Mouse (Mus musculus) kidney, adult 2 months (tissue): ENCODE results near the gene Kif26b. TPM values are rescaled to one million over a fixed set of nuclear protein-coding genes. Genes with fewer than 3 reads are reported as not detected.

ENCODE experiments used
- DNase-seq: peaks from one replicate; pipeline ENCODE4 v3.0.0; 2021
- H3K27ac ChIP-seq: fragments of 200-500 bp; 2 replicates; pipeline ENCODE4 v1.5.1; 2012; ENCODE audit warnings: low read depth, low read length, control low read depth, inconsistent platforms; ENCODE audit not compliant: insufficient read depth
- H3K27me3 ChIP-seq: fragments of 200-500 bp; replicated peaks from 2 replicates; pipeline ENCODE4 v1.6.1; 2012; ENCODE audit warnings: mild to moderate bottlenecking, moderate library complexity, low read length, inconsistent platforms; ENCODE audit not compliant: control insufficient read depth, insufficient read depth
- H3K36me3 ChIP-seq: fragments of 200-500 bp; 2 replicates; pipeline ENCODE4 v1.6.1; 2012; ENCODE audit warnings: mild to moderate bottlenecking, moderate library complexity, low read length, inconsistent platforms; ENCODE audit not compliant: control insufficient read depth, insufficient read depth
- H3K4me1 ChIP-seq: fragments of 200-500 bp; 2 replicates; pipeline ENCODE4 v1.6.1; 2011; ENCODE audit warnings: low read length; ENCODE audit not compliant: control insufficient read depth, insufficient read depth
- H3K4me3 ChIP-seq: fragments of 200-500 bp; 2 replicates; pipeline ENCODE4 v1.5.1; 2011; ENCODE audit warnings: mild to moderate bottlenecking, low read depth, low read length, control low read depth; ENCODE audit not compliant: insufficient read depth
- CTCF ChIP-seq: fragments of 200-500 bp; conservative IDR thresholded peaks from 2 replicates; pipeline ENCODE4 v1.5.1; 2011; ENCODE audit warnings: low read depth, mild to moderate bottlenecking, control low read depth, low read length, moderate library complexity, mixed read lengths; ENCODE audit not compliant: insufficient read depth, insufficient read length
- POLR2A ChIP-seq: fragments of 200-500 bp; IDR thresholded peaks from one replicate; pipeline ENCODE4 v1.6.1; 2011; ENCODE audit warnings: low read depth, low read length, control low read depth
- WGBS: fragments of 180-500 bp; shearing (Covaris S2); methylation state at CpG from one replicate; pipeline ENCODE4 v1.1.7; 2018; 5-methylcytosine and 5-hydroxymethylcytosine counted together
- polyA plus RNA-seq: library from polyadenylated mRNA; depleted of rRNA; stranded (reverse); fragments of >200 nt; gene quantifications from 2 replicates; pipeline ENCODE4 v1.2.3, GENCODE M21; 2012

Gene Kif26b
- polyA plus RNA-seq, 1 experiment, result 0.97 TPM

DNA sequence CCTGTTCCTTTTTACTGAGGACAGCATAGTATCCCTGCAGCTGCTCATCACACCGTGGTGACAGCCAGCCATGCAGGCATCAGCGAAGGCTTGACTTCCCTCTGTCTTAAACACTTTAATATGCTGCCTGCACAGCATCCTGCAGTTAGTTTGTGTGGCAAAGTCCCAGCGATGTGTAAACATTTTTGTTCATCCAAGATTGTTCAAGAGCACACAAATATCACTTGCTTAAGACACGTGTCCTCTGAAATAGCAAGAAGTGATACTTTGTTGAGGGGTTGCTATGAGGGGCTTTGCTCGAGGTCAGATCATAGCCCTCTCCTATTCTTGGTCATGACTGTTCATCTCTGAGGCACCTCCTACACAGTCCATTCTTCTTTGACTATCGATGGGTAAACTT is 303.6 kb downstream of the Kif26b start:
- Histone ChIP-seq H3K4me3 (no peak overlapping the region), H3K4me1 (no peaks in the 10 kb centered on the region), H3K36me3 (no peaks in the 10 kb centered on the region), H3K27ac (no peak overlapping the region), H3K27me3 (no peaks in the 10 kb centered on the region)
- no peak for DNase-seq
- 70% methylated on average over 6 of the region's 6 CpGs for WGBS
- TF ChIP-seq POLR2A (no peak), CTCF (no peak)

DNA sequence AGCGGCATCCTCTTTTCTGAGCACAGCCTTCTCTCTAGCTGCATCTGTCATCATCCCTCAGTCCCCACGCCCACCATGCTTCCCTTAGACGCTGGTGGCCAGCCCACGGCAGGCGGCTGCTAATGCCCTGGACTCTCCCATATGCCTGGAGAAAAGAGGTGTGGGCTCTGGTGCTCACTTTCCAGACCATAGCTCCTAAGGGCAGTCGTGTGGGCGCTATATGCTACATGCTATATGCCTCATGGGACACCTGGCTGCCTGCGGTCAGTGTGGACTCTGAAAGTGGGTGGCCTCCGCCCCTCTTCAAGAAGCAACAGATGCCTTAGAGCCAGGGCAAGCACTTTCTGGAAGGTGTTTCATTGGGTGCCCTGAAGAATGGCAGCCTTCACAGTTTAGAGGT is 306.9 kb downstream of the Kif26b start:
- H3K4me3 ChIP-seq, result no peak overlapping the region
- WGBS, result 87% methylated on average over 9 of the region's 9 CpGs

DNA sequence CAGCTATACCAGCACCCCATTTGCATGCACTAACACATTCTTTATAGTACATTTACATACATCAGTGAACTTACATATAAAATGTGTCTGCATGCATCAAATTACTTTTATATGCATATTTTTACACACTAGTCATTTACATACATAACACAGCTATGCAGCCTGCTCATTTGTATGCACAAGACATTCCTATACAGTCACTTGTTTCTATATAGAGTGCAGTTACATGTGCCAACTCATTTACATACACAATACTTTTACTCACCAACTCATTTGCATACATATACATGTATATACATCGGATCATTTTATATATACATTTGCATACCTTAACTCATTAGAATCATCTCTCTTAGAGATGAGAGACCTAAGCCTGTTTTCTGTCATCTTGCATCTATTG is 308.1 kb downstream of the Kif26b start:
- H3K27ac ChIP-seq, result no peak overlapping the region
- TF ChIP-seq POLR2A, result no peak
- no peaks in the 10 kb centered on the region for H3K4me1 ChIP-seq
- 84% methylated on average over 1 of the region's 1 CpGs for WGBS
- no peak overlapping the region for H3K4me3 ChIP-seq
- H3K36me3 ChIP-seq, result no peaks in the 10 kb centered on the region
- DNase-seq, result no peak
- no peaks in the 10 kb centered on the region for H3K27me3 ChIP-seq

More for the DNA sequence above, 306.9 kb downstream of the Kif26b start:
- no peaks in the 10 kb centered on the region for H3K27me3 ChIP-seq
- no peak for DNase-seq
- H3K27ac ChIP-seq, result no peak overlapping the region
- no peaks in the 10 kb centered on the region for H3K4me1 ChIP-seq
- H3K36me3 ChIP-seq, result no peaks in the 10 kb centered on the region
- no peak for TF ChIP-seq POLR2A
- no peak for TF ChIP-seq CTCF

DNA sequence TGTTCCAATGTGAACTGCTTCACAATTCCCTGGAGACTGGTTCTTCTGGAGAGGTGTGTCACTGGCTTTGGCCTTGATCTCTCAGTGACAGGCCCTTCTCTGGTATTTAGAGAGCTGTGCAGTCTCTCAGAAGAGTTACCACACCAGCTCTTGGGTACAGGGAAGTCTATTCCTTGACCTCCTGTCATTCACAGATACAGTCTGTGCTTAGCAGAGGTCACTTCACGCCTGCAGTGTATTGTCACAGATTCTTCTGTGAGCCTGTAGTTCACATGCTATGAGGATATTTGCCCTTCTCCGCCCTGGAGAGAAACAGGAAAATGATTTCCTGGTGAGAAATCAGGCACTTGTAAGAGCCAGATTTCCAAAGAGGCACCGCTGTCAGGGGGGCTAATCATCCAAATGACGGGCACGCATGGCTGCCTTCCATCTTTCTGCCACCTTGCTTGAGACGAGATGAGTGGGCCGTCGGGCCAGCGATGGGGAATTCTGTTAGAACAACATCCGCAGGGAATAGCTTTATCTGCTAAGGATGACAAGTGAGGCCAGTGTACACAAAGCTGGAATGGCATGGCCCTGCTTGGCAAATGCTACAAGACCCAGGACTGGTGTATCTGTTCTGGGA is 309.9 kb downstream of the Kif26b start:
- TF ChIP-seq POLR2A (no peak), CTCF (no peak)
- DNase-seq, result no peak
- WGBS, result 51% methylated on average over 10 of the region's 10 CpGs

DNA sequence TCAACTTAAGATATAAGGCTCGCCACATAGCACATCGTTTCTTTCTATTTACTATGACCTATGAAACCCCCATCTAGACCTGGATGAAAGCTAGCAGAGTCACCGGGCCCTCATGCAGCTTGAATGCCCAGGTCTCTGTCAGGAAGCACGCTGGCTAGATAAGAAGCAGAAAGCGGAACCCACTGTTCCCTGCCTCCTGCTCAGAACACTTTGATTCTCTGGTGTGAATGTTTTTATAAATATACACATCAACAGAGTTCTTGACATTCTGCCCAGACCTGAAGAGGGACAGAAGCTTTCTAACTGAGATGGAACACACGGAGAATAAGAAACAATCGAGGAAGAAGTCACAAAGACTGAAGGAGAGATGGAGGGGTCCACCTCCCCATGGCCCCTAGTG is 311.4 kb downstream of the Kif26b start:
- H3K27ac ChIP-seq, result no peak overlapping the region
- no peaks in the 10 kb centered on the region for H3K36me3 ChIP-seq
- no peak overlapping the region for H3K4me3 ChIP-seq
- no peaks in the 10 kb centered on the region for H3K4me1 ChIP-seq
- no peak for DNase-seq
- TF ChIP-seq POLR2A (no peak), CTCF (no peak)
- no peaks in the 10 kb centered on the region for H3K27me3 ChIP-seq
- 78% methylated on average over 7 of the region's 7 CpGs for WGBS

More for the DNA sequence above, 309.9 kb downstream of the Kif26b start:
- H3K27ac ChIP-seq, result no peak overlapping the region
- no peak overlapping the region for H3K4me3 ChIP-seq
- no peaks in the 10 kb centered on the region for H3K36me3 ChIP-seq
- H3K27me3 ChIP-seq, result no peaks in the 10 kb centered on the region
- H3K4me1 ChIP-seq, result no peaks in the 10 kb centered on the region

DNA sequence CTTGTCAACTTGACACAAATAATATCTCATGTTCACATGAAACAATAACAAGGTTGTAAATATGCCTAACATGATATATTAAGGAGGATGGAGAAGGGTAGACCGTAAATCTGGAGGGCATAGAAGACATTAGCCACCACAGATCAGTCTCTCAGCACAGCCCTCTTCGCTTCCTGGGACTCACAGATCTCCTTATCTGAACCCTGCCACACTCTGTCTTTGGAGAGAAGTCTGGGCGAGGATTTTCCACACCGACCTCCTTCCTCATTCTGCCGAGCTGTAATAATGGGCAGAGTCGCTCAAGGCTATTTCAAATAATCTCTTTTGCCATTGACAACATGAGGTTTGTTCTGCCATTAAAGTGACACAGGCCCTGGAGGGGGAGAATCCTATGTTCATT is 315.9 kb downstream of the Kif26b start:
- Histone ChIP-seq H3K4me1 (no peaks in the 10 kb centered on the region), H3K27me3 (no peaks in the 10 kb centered on the region), H3K36me3 (no peaks in the 10 kb centered on the region), H3K27ac (no peak overlapping the region), H3K4me3 (no peak overlapping the region)
- WGBS, result 84% methylated on average over 6 of the region's 6 CpGs
- no peak for TF ChIP-seq POLR2A
- DNase-seq, result no peak

DNA sequence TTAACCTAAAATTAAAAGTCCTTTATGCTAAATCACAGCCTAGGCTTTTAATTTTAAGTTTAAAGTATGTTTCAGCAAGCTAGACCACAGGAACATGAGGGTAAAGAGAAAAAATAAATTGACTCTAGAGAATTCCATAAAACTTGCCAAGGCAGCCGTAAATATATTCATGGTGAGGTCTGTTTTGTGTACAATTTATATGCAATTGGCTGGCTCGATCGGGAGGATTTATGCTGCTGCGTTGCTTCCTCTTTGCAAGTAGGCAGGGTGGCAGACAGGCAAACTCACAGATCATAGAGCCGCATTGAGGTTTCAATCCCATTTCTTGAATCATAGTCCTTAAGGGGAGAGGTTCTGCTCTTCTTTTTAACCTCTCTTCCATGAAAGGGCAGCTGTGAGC is 318.6 kb downstream of the Kif26b start:
- no peak overlapping the region for H3K27ac ChIP-seq
- H3K4me1 ChIP-seq, result no peaks in the 10 kb centered on the region
- H3K36me3 ChIP-seq, result no peaks in the 10 kb centered on the region
- TF ChIP-seq POLR2A (no peak), CTCF (no peak)
- no peak overlapping the region for H3K4me3 ChIP-seq
- DNase-seq, result no peak
- 73% methylated on average over 5 of the region's 5 CpGs for WGBS
- H3K27me3 ChIP-seq, result no peaks in the 10 kb centered on the region
